Mouse (Mus musculus) ES-CJ7 (cell line): ENCODE data around the gene Gkap1.

Experiments used
- DNase-seq: peaks from one replicate; pipeline ENCODE4 v3.0.0; 2011; ENCODE audit warnings: low read depth, low spot score

Gene Gkap1

GRCm38 (mm10) chr13:58266864-58267263 is 8.6 kb downstream of the Gkap1 start:
- DNase-seq: no peak

GRCm38 (mm10) chr13:58263546-58263945 is 12.0 kb downstream of the Gkap1 start:
- DNase-seq: no peak

- DNase-seq: no peak
Observed at GRCm38 (mm10) chr13:58261674-58262073, 13.8 kb downstream of the Gkap1 start.

- DNase-seq: peak; percentile 25
Observed at GRCm38 (mm10) chr13:58253268-58253667, 22.2 kb downstream of the Gkap1 start.

GRCm38 (mm10) chr13:58248957-58249356 is 26.5 kb downstream of the Gkap1 start:
- no peak for DNase-seq

- DNase-seq: no peak
Observed at GRCm38 (mm10) chr13:58236536-58236935, 39.0 kb downstream of the Gkap1 start.

GRCm38 (mm10) chr13:58232611-58233010 is 42.9 kb downstream of the Gkap1 start:
- peak; percentile 38 for DNase-seq

GRCm38 (mm10) chr13:58232070-58232469 is 43.4 kb downstream of the Gkap1 start:
- no peak for DNase-seq

- DNase-seq: no peak
Observed at GRCm38 (mm10) chr13:58228624-58229023, 46.9 kb downstream of the Gkap1 start.

- DNase-seq: no peak
Observed at GRCm38 (mm10) chr13:58225694-58226093, 49.8 kb downstream of the Gkap1 start.

- DNase-seq: no peak
Observed at GRCm38 (mm10) chr13:58220206-58220605, 55.3 kb downstream of the Gkap1 start.

- DNase-seq: no peak
Observed at GRCm38 (mm10) chr13:58217536-58217935, 58.0 kb downstream of the Gkap1 start.

- DNase-seq: no peak
Observed at GRCm38 (mm10) chr13:58216395-58216794, 59.1 kb downstream of the Gkap1 start.

- DNase-seq: peak; percentile 71
Observed at GRCm38 (mm10) chr13:58215592-58216341, 59.7 kb downstream of the Gkap1 start, which contains the start of gene Ubqln1. Ubqln1 (minus strand) TSS chr13:58215653.

- no peak for DNase-seq
Observed at GRCm38 (mm10) chr13:58215253-58215591, 60.3 kb downstream of the Gkap1 start.

- peak; percentile 25 for DNase-seq
Observed at GRCm38 (mm10) chr13:58214346-58215252, 60.9 kb downstream of the Gkap1 start.

- no peak for DNase-seq
Observed at GRCm38 (mm10) chr13:58213801-58214200, 61.7 kb downstream of the Gkap1 start.

GRCm38 (mm10) chr13:58212530-58212929 is 63.0 kb downstream of the Gkap1 start:
- DNase-seq: no peak

- DNase-seq: no peak
Observed at GRCm38 (mm10) chr13:58210441-58210840, 65.1 kb downstream of the Gkap1 start.

- no peak for DNase-seq
Observed at GRCm38 (mm10) chr13:58206084-58206483, 69.4 kb downstream of the Gkap1 start.

- DNase-seq: no peak
Observed at GRCm38 (mm10) chr13:58204986-58205385, 70.5 kb downstream of the Gkap1 start.

- DNase-seq: no peak
Observed at GRCm38 (mm10) chr13:58204202-58204601, 71.3 kb downstream of the Gkap1 start.

- DNase-seq: no peak
Observed at GRCm38 (mm10) chr13:58202903-58203302, 72.6 kb downstream of the Gkap1 start.
